Mouse (Mus musculus): ENCODE measurements around the gene 4930407I10Rik.
A peak's percentile ranks its signal among the peaks of the same experiment; 100 is the strongest.

- TF ChIP-seq CTCF (IDR thresholded peaks at IDR 0.05; ENCODE audit: control insufficient read depth, insufficient read depth, insufficient read length) (peak; percentile 74), USF1 (IDR thresholded peaks at IDR 0.05; ENCODE audit: low read depth) (no peak), MAX (IDR thresholded peaks at IDR 0.05) (no peak), CEBPB (IDR thresholded peaks at IDR 0.05; ENCODE audit: low read depth) (no peak), MYOG (IDR thresholded peaks at IDR 0.05; ENCODE audit: control insufficient read depth, extremely low read depth, insufficient read length) (no peak), FOSL1 (IDR thresholded peaks at IDR 0.05; ENCODE audit: insufficient read depth, low read length, poor library complexity, severe bottlenecking) (no peak)
Measured at GRCm38 (mm10) chr15:82106953-82107555, 48.1 kb downstream of the 4930407I10Rik start.
